Mouse (Mus musculus) frontal cortex, adult 2 months (tissue): ENCODE results near the gene Selenon. TPM values are rescaled to one million over a fixed set of nuclear protein-coding genes. Genes with fewer than 3 reads are reported as not detected.

Experiments used
- DNase-seq, 2 experiments: peaks; one replicate each; pipeline ENCODE4 v3.0.0; 2022; ENCODE audit warnings: low spot score in 1 of 2; ENCODE audit errors: extremely low spot score in 1 of 2
- polyA plus RNA-seq: library from polyadenylated mRNA; depleted of rRNA; stranded (reverse); fragments of >200 nt; gene quantifications from 2 replicates; pipeline ENCODE4 v1.2.3, GENCODE M21; 2012

The Selenon gene
- polyA plus RNA-seq, 1 experiment, result 19.4 TPM

DNA sequence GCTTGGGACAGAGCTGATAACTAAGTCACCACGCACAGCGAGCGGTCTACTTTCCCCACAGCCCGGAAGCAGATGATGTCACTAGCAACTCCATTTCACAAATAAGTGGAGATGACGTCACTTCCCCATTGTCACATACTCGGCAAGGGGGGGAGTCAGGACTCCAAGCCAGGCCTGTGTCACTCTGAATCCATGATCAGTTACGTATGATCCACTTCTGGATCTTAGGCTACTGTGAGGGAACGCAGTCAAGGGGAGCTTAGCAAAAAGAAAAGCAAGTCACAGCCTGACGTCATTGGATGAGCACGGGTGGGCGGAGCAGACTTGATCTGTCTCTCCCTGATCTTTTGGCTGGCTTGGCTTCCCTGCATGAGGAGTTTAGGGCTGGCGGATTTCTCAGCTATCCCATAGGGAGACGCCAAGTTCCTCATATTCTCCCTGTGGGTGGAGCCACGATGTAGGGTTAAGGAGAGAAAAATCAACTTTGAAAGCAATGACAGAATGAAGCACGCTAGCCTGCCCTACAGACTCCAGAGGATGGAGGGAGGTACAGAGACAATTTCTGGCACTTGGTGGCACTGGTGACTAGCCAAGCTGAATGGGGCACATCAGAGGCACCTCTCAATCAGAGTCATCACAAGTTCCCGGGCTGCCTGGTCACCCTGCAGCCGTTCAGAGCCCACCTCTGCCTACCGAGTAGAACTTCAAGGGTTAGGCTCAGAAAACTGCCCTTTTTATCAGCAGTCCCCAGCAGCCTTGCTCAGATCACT lies 3.6 kb downstream of the Selenon start:
- peak in 1 of 2 experiments; percentile 45 for DNase-seq

DNA sequence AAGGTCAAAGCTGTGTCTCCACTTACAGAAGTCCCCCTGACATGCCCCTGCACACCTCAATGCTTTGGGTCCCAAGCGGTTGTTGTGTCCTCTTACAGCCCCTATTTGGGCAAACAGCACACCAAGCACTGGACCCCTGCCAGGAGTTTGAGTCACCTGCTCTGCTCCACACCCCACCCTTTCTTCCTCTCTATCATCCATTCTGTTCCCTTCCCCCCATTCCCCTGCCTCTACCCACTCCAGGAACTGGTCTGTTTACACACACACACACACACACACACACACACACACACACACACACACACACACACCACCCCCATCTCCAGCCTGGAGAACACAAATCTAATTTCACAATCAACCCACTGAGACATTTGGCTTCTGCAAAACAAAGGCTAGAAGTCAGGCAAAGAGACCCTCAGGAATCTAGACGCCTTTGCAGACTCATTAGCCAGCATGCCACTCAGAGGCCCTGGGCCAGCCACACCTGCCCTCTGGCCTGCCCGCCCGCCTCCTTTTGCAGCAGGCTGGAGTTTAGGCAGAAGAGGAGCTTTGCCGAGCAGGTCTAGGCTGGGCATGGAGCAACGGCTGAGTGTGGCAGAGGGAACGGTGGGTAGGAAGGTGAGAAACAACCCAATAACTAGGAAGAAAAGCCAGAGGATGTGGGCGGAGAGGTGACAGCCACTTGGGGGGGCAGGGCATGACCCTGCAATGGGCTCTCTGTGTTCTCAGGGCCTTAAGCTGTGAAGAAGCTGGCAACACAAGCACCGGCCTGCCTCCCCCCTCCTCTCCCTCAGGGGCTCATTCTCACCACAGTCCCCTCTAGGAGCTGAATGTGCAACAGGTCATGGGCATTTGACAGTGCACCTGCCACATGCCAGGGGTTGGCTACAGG lies 4.9 kb downstream of the Selenon start:
- DNase-seq, result no peak

DNA sequence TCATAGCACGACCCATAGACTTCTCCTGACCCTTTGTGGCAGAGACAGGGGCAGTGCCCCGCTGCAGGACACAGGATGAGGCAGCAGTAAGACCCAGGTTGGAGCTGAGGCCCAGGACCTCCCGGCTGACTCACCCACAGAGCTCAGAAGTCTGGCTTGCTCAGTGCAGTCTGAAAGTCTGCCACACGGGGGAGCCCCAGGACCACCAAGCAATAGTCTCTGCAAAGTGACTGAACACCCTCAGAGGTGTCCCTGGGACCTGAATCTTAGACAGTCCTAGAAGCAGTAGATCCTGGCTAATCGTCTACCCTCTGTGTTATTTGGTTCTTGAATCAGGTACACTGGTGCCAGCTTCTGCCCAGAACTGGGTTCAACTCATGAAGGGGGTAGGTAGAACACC lies 8.7 kb downstream of the Selenon start:
- peak; percentile 77 to 98 for DNase-seq

DNA sequence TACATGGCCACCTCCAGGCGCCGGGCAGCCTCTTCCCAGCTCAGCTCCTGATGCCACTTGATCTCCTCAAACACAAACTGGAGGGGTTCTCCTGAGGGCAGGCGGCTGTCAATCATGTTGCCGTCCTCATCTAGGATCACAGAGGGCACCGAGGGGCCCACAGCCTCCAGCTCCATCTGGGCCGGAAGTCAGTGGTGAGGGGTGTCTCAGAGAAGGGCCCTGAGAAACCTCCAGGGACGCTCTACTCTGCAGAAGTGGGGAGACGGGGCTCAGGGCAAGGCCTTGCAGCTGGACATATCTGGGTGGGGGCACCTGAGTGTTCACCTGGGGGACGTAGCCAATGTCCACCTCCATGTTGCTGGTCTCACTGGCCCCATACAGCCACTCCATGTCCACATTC lies 9.2 kb downstream of the Selenon start:
- no peak for DNase-seq

DNA sequence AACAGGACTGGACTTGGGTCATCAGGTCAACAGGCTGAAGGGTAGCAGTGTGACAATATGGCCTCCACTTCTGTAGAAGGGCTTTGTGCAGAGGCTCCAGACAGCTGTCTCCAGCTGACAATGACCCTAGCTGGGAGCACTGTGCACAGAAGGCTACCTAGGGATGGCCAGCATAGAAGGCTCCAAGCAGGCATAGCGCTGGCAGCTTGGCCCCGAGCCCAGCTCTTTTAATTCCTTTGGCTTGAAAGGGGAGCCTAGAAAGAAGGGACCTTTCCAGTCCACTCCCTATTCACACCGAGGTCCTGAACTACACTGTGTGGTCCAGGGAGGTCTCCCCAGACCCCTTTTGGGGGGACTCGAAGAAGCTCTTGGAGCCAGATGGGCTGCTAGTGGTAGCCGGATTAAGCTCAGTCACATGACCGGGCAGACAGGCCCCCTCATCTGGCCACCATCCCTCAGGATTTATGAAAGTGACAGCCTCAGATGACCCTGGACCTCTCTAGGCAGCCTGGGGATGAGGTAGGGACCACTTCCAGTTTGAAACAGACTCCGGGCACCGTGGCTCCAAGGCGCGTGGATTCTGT lies 12.9 kb downstream of the Selenon start:
- no peak for DNase-seq

DNA sequence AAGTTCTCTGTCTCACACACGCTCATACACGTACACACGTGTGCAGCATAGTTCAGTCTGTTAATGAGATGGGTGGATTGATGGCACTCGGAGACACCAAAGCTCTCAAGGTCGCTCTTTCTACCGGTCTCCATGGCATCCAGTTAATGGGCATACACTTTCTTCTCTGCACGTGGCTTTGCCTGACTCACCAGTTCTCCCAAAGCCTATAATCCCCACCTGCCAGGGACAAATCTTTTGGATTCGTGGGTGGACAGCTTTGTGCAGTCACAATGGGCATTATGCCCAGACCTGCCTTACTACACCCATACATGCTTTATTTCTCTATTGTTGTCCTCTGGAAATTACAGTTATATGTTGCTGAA lies 16.2 kb downstream of the Selenon start:
- peak in 1 of 2 experiments; percentile 63 for DNase-seq

DNA sequence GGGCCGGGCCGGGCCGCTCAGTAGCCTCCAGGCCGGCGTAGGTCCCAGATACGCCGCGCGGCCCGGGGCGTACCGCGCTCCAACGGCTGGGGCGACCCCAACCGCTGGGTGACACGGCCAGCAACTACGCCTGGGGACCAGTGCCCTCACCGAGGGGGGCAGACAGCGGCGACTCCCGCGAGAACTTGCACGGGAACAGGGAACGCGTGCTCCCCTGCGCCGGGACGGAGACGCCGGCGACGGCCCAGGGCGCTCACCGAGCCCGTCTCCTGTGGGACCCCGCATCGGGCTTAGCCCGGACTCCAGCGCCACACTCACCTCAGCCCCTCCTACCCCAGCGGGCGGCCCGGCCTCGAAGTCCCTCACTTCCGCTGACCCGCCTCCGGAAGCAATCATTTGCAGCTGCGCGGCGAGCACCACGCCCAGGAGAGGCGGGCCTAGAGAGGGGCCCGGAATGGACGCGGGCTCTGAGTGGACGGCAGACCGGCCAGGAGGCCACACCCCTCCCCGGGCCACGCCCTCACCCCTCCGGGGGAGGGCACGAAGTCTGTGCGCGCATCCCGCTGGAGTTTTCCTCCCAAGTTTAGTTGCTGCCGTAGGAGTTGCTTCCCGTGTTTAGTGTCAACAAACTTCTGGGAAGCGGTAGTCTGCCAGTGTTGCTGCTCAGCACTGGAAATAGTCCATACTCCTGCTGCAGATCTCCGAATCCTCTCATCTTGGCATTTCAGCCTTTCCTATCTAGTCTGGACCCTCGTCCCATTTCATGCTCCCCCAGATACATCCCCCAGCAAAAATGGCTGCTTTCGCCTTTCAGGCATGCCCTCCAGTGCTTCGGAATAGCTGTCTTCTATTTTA lies 16.8 kb downstream of the Selenon start, which contains the start of gene Mtfr1l:
TSS of gene Mtfr1l (minus strand) at position 456 of the 855 bp plus-strand sequence.
- DNase-seq, result peak; percentile 94 to 97

DNA sequence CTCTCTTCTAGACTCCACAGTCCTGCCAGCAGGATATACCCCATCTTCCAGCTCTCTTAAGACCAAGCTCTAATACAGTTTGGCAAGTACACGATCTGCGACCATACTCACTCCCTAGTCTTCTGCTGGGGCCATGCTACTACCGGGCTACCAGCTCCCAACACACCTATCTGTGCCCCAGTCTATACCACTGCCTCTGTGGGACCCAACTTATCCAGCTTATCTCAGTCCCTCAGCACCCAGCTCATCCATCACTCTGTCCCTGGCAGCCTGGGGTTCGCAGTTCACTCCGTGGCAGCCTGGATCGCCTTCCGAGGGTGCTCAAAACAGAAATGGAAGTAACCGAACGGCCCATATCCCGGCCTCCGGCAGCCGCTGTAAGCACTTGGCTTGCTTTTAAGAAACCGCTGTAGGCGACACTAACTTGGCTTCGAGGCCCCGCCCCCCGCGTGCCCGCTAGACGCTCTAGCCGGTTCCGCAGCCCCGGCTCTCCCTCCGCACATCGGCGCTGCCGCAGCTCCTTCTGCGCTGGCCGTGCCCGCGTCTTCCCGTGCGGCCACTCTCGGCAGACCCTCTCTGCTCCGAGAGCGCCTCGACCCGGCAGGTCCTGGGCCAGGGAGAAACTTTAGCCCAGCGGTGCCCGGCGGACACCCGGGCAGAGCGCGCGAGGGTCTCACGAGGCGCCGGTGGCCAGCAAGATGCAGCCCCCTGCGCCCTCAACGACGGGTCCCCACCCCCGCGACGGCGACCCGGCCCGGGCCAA lies 17.7 kb downstream of the Selenon start:
- peak in 1 of 2 experiments; percentile 57 for DNase-seq

DNA sequence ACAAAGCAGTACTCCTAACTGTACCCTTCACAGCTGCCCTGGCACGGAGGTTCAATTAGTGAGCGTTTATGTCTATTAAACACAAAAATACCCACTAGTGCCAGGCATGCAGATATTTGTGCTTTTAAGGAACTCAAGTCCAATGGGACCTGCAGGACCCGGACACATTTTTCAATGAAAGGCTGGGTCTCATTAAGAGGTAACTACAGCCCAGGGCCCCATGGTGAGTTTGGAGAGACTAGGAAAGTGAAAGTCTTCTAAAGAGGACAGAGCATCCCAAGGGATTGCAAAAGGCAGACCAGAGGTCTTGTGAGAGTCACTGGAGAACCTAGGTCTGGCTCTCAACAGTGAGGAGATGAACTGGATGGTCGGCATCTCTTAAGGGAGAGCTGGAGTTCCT lies 18.5 kb downstream of the Selenon start:
- no peak for DNase-seq

DNA sequence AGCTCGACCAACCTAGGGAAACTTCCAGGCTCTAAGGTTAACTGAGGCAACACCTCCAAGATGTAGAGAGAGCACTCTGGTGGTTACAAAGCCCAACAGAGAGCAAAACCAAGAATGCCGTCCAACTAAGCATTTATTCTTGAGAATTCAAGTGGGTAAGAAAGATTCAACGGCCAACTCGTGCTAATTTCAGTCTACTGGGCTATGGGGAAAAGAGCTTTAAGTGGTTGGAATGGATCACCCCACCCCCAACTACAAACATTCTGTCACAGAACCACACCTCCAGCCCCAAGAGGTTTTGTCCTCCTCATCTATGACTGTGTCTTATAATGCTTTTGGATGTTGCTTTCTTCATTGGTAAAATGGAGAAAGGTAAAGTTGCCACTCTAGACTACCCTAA lies 19.0 kb downstream of the Selenon start:
- no peak for DNase-seq

DNA sequence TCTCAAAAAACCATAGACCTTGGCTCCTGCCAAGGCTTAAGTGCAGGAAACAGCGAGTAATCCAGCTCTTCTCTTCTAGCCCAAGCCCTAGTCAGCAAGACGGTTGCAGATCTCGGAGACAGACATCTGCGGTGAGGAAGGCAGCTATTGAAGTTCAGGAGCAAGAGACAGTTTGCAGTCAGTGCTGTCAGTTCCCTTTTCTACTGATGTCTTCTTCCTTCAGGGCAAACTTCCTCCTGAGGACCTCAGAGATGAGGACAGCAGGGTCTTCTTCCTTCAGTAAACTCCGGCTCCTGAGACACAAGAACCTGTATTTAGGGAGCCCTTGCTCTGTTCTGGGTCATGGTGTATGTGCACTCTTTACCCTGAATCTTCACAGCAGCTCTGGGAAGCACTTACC lies 25.7 kb downstream of the Selenon start:
- DNase-seq, result no peak

DNA sequence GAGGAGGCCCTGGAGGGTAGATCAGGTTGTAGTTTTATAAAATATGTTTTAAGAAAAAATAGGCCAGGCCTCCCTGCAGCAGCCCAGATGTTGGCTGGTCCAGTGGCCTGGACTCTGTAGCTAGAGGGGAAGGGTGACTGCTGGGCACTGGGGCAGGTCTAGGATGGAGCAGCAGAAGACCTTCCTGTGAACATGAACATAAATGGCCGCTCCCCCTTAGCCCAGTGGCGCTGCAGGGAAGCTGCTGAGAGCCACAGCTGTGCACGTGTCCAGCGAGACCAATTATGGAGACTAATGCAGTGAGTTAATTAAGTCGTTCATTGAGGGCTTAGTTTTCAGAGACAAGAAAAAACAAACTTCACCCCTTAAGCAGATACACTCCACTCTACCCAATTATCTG lies 26.2 kb downstream of the Selenon start:
- DNase-seq, result no peak

DNA sequence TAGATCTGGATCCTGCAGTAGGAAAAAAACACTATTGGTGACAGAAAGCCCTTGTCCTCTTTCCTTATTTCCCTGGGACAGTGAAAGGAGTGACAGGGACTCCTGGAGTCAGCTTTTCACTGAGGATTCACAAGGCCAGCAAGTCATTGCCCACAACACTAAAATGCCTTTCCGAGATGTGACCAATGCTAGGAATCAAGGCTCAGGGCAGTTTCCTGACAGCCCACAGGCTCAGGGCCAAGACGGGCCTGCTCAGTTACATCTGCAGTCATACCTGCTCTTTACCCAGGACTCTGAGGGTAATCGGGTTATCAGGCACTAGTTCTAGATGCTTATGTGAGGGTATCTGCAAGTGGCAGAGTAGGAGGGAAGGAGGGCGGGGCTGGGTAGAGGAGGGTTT lies 28.5 kb downstream of the Selenon start:
- no peak for DNase-seq

DNA sequence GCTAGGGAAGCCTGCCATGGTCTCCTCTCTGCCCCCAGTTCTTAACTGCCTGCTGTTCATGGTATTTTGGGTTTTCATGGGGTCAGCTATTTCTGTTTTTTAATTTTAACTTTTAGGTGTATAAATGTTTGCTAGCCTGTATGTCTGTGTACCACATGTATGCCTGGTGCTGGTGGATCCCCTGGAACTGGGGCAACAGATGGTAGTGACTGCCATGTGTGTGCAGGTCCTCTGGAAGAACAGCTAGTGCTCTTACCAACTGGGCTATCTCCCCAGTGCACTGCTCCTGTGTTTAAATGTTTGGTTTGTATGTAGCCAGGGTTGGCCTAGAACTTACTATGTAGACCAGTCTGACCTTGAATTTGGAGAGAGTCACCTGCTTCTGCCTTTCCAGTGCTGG lies 32.7 kb downstream of the Selenon start:
- no peak for DNase-seq

DNA sequence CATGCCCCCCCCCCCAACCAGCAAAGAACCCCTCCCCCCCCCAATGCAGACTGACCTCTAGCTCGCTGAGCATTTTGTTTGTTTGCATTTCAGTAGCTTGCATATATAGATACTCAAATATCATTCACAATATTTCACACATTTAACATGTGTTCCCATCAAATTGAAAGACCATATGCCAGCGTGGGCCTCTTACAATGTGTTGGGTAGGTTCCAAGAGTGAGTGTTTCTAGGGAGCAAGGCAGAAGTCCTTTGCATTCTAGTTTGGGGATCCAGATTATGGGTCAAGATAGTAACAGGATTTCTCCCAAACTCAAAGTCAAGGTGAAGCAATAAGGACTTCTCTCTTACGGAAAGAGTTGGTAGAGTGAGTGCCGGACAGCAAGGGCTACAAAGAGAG lies 33.4 kb downstream of the Selenon start:
- peak in 1 of 2 experiments; percentile 51 for DNase-seq

DNA sequence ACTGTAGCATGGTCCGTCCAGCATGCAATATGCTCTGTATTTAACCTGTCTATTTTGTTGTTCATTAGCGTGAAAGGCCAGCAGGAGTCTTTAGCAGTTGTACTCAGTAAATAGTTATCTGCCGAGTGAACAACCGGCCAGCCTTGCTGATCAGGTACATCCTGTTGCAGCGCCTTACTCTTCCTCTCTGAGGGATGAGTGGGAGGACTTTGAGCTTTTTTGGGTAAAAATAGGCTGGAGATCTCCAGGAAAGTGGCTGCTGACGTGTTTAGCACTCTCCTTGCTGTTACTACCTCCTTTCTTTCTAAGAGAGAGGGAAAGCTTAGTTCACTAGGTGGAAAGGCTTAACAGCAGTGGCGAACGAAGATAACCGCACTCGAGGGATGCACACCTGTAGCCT lies 34.2 kb downstream of the Selenon start:
- peak in 1 of 2 experiments; percentile 64 for DNase-seq

DNA sequence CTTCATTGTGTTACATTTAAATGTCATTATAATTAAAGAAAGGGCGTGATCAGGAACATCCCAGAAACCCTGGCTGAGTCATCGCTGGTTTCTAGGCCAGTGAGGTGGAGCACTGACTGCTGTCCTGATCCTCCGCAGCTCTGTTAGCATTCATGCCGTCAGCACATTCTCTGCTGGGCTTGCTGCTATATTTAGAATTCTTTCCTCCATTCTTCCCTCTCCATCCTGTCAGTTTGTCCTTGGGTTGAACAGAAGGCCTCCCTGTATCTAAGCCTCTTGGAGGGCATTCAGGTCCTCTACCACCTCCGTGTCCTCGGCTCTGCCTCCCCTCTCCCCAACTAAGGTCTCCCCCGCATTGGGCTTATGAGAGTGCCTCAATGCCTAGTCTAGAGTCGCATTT lies 35.0 kb downstream of the Selenon start:
- DNase-seq, result peak in 1 of 2 experiments; percentile 72

DNA sequence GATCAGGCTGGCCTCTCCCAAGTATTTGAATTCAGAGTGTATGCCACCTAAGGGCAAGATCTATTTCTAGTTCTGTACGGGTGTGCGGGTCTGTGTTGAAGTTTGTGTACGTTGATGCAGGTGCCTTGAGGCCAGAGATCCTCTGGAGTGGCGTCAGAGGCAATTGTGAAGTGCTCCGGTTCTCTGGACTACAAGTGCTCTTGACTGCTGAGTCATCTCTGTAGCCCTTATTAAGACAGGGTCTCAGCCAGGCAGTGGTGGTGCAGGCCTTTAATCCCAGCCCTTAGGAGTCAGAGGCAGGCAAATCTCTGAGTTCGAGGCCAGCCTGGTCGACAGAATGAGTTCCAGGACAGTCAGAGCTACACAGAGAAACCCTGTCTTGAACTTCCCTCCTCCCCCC lies 36.4 kb downstream of the Selenon start:
- no peak for DNase-seq

DNA sequence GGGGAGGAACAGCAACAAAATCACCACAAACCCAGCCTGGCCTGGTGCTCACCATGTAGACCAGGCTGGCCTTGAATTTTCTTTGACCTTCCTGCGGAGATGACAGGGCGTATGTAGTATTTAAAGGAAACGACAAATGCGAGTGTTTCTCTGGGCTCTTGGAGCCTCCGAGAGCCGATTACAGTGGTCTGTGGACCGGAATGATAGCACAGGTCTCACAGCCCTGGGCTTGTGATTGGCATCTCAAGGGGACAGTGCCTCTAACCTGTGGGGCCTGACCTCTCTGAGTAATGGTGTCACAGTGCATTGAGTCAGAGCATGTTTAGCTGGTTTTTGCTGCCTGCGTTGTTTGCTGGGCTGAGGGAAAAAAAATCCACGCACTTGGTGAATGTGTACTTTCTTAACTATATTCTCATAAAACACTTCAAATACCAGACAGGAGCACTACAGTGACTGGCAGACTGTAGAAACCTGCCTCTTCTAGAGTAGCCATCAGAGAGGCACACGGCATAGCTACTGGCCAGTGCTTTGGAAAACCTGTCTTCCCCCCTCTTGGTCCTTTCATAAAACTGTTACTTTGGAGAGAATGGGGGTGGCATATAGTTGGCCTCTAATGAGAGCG lies 37.5 kb downstream of the Selenon start:
- no peak for DNase-seq
